Mouse (Mus musculus) lung, adult 2 months (tissue): Measurements from ENCODE around the gene Anxa9.

Experiments
- CTCF ChIP-seq: fragments of 200-500 bp; IDR thresholded peaks from 2 replicates; pipeline ENCODE4 v1.5.1; 2011; ENCODE audit warnings: mild to moderate bottlenecking, low read length, control low read depth; ENCODE audit not compliant: insufficient read depth
- POLR2A ChIP-seq: fragments of 200-500 bp; IDR thresholded peaks from 2 replicates; pipeline ENCODE4 v1.6.1; 2011; ENCODE audit warnings: low read depth, mild to moderate bottlenecking, control low read depth, low read length, borderline replicate concordance; ENCODE audit errors: extremely low read depth

GRCm38 (mm10) chr3:95331528-95331927 lies 24.6 kb upstream of the Anxa9 start:
- TF ChIP-seq CTCF (no peak), POLR2A (no peak)
